Mouse (Mus musculus): Measurements from ENCODE around the gene Armh3.
A peak's percentile ranks its signal among the peaks of the same experiment; 100 is the strongest.
"Not testable (repeated sequence)": the region's sequence is repeated elsewhere in the genome, so short reads cannot be mapped to it uniquely, and the experiment has no call there.

Armh3 gene

GRCm38 (mm10) chr19:45815831-45816405 lies 182.4 kb downstream of the Armh3 start, which contains the start of gene Kcnip2:
Gene Kcnip2, minus strand, starts transcription at chr19:45816061.
- DNase-seq, result peak; percentile 32 to 33

GRCm38 (mm10) chr19:45815170-45815569 lies 183.1 kb downstream of the Armh3 start:
- no peak for DNase-seq

GRCm38 (mm10) chr19:45813801-45814200 lies 184.5 kb downstream of the Armh3 start:
- DNase-seq, result no peak

GRCm38 (mm10) chr19:45813263-45813662 lies 185.0 kb downstream of the Armh3 start:
- peak; percentile 40 to 55 for DNase-seq

- no peak for DNase-seq
Observed at GRCm38 (mm10) chr19:45812673-45813252, 185.5 kb downstream of the Armh3 start.

- peak in 1 of 2 experiments; percentile 56 for DNase-seq
Observed at GRCm38 (mm10) chr19:45812115-45812514, 186.2 kb downstream of the Armh3 start.

- no peak for DNase-seq
Observed at GRCm38 (mm10) chr19:45811028-45811674, 187.1 kb downstream of the Armh3 start.

GRCm38 (mm10) chr19:45807732-45808131 lies 190.6 kb downstream of the Armh3 start:
- no peak for DNase-seq

GRCm38 (mm10) chr19:45805817-45806216 lies 192.5 kb downstream of the Armh3 start:
- not testable (repeated sequence) for DNase-seq

GRCm38 (mm10) chr19:45804593-45805368 lies 193.5 kb downstream of the Armh3 start:
- DNase-seq, result peak in 1 of 2 experiments; percentile 22

GRCm38 (mm10) chr19:45803408-45803807 lies 194.9 kb downstream of the Armh3 start:
- DNase-seq, result no peak

GRCm38 (mm10) chr19:45802702-45803101 lies 195.6 kb downstream of the Armh3 start:
- no peak for DNase-seq

GRCm38 (mm10) chr19:45796879-45797278 lies 201.4 kb downstream of the Armh3 start:
- no peak for DNase-seq

GRCm38 (mm10) chr19:45796061-45796556 lies 202.2 kb downstream of the Armh3 start:
- DNase-seq, result peak; percentile 43 to 70

- DNase-seq, result no peak
Observed at GRCm38 (mm10) chr19:45795406-45795944, 202.8 kb downstream of the Armh3 start.

- DNase-seq, result no peak
Observed at GRCm38 (mm10) chr19:45794718-45795117, 203.6 kb downstream of the Armh3 start.

GRCm38 (mm10) chr19:45792404-45792803 lies 205.9 kb downstream of the Armh3 start:
- no peak for DNase-seq

GRCm38 (mm10) chr19:45789888-45790874 lies 208.1 kb downstream of the Armh3 start:
- no peak for DNase-seq

GRCm38 (mm10) chr19:45789365-45789764 lies 208.9 kb downstream of the Armh3 start:
- DNase-seq, result no peak

GRCm38 (mm10) chr19:45788337-45788736 lies 210.0 kb downstream of the Armh3 start:
- DNase-seq, result no peak

GRCm38 (mm10) chr19:45787450-45787849 lies 210.8 kb downstream of the Armh3 start:
- DNase-seq, result no peak

GRCm38 (mm10) chr19:45785470-45785869 lies 212.8 kb downstream of the Armh3 start:
- DNase-seq, result no peak

Data from thymus, adult 18-20 months (tissue).